Mouse (Mus musculus) stomach, embryonic 16.5 days (tissue): Measurements from ENCODE around the gene Clec2l. TPM values are rescaled to one million over a fixed set of nuclear protein-coding genes. Genes with fewer than 3 reads are reported as not detected.

ENCODE experiments used
- ATAC-seq: fragments of 200-750 bp; cut with Nextera tagmentation; 2 replicates; pipeline ENCODE4 v1.8.0; 2017; ENCODE audit warnings: moderate number of reproducible peaks, moderate TSS enrichment; ENCODE audit not compliant: insufficient read depth, low FRiP score
- H3K27ac ChIP-seq: fragments of 300-500 bp; sonication (generic); 2 replicates; pipeline ENCODE4 v1.5.1; 2014; ENCODE audit warnings: low read length
- H3K27me3 ChIP-seq: fragments of 300-500 bp; sonication (generic); 2 replicates; pipeline ENCODE4 v1.6.1; 2014; ENCODE audit warnings: low read length, control low read depth, mixed read lengths; ENCODE audit not compliant: control insufficient read depth, insufficient read depth
- H3K36me3 ChIP-seq: fragments of 300-500 bp; sonication (generic); 2 replicates; pipeline ENCODE4 v1.6.1; 2014; ENCODE audit warnings: low read length; ENCODE audit not compliant: control insufficient read depth, insufficient read depth
- H3K4me1 ChIP-seq: fragments of 300-500 bp; sonication (generic); 2 replicates; pipeline ENCODE4 v1.6.1; 2014; ENCODE audit warnings: low read length, control low read depth, mixed read lengths; ENCODE audit not compliant: control insufficient read depth, insufficient read depth
- H3K4me2 ChIP-seq: fragments of 300-500 bp; sonication (generic); 2 replicates; pipeline ENCODE4 v1.6.1; 2014; ENCODE audit warnings: low read depth, low read length, mixed read lengths
- H3K4me3 ChIP-seq: fragments of 300-500 bp; sonication (generic); replicated peaks from 2 replicates; pipeline ENCODE4 v1.5.1; 2014; ENCODE audit warnings: mild to moderate bottlenecking, low read length
- H3K9ac ChIP-seq: fragments of 300-500 bp; sonication (generic); 2 replicates; pipeline ENCODE4 v1.6.1; 2014; ENCODE audit warnings: low read length
- H3K9me3 ChIP-seq: fragments of 300-500 bp; sonication (generic); replicated peaks from 2 replicates; pipeline ENCODE4 v1.6.1; 2016; ENCODE audit warnings: low read length, control low read depth; ENCODE audit not compliant: control insufficient read depth
- WGBS: fragments of 180-500 bp; shearing (Covaris S2); extraction: QIAGEN DNeasy Blood & Tissue Kit; methylation state at CpG from one replicate; pipeline ENCODE4 v1.1.7; 2014; 5-methylcytosine and 5-hydroxymethylcytosine counted together
- polyA plus RNA-seq: library from polyadenylated mRNA; unstranded; fragments of >200 nt; fragmentation: Nextera tagmentation; extraction: Ambion mirVana; gene quantifications from 2 replicates; pipeline ENCODE4 v1.2.1, GENCODE M21; 2015

Gene Clec2l
- polyA plus RNA-seq, 1 experiment from 2014 or later: 0.70 TPM

DNA sequence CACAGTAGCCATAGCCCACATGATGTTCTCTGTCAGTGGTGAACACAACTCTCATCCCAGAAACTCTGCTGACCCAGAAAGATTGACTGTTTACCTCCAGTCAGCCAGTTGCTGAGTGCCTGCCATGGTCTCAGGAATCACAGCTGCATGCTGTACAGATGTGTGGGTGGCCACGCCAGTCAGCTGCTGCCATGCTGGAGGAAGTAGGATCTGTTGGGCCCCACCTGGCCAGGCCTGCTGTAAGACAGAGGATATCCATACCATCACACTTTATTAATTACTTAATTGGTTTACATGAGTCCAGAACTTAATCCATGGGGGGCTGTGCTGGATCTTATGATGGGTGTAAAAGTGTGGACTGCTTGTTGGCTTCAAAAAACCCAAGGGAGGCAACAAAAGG, 58.5 kb downstream of the Clec2l start:
- H3K4me1 ChIP-seq: no peaks in the 10 kb centered on the region
- 64% methylated on average over 1 of the region's 1 CpGs for WGBS
- no peaks in the 10 kb centered on the region for H3K27me3 ChIP-seq
- peaks cover 13% of the 10 kb centered on the region for H3K36me3 ChIP-seq
- H3K4me2 ChIP-seq: no peak overlapping the region
- H3K9me3 ChIP-seq: no peaks in the 10 kb centered on the region
- H3K4me3 ChIP-seq: no peak overlapping the region
- no peak overlapping the region for H3K27ac ChIP-seq
- H3K9ac ChIP-seq: no peak overlapping the region
- no peak for ATAC-seq

DNA sequence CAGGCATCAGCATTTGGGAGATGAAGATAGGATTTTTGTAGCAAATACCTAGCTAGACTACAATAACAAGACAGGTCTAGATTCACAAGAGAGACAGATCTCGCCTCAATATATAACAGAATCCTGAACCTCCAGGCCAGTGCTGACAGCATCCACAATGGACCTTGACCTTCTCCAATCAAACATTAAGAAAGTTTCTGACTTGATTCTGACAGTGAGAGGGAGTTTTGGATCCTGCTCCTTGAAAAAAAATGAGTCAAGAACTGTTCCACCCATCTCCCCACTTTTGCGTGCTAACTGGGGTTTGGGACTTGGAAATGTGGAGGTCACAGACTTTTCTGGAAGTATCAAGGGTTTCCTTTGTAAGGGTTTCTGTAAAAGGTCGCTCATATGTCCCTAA, 62.6 kb downstream of the Clec2l start:
- Histone ChIP-seq H3K9me3 (no peaks in the 10 kb centered on the region), H3K4me3 (no peak overlapping the region), H3K4me1 (no peaks in the 10 kb centered on the region), H3K36me3 (peaks cover 10% of the 10 kb centered on the region; the same call in 1 of the 2 replicates), H3K27me3 (no peaks in the 10 kb centered on the region), H3K9ac (no peak overlapping the region), H3K4me2 (no peak overlapping the region), H3K27ac (no peak overlapping the region)
- no peak for ATAC-seq
- WGBS: 89% methylated on average over 3 of the region's 3 CpGs

Other genes with a start within 250 kb of the Clec2l start
- 8.5 and 13.0 TPM in 2 replicates for gene Ubn2, start 229.1 kb upstream of the Clec2l start, polyA plus RNA-seq
- gene Fmc1, start 129.6 kb upstream of the Clec2l start, polyA plus RNA-seq: 138 and 140 TPM in 2 replicates
- gene Luc7l2, start 111.7 kb upstream of the Clec2l start, polyA plus RNA-seq: 32.9 and 37.7 TPM in 2 replicates
- 1.5 and 1.9 TPM in 2 replicates for gene Klrg2, start 25.8 kb upstream of the Clec2l start, polyA plus RNA-seq
- gene Tbxas1, start 212.3 kb downstream of the Clec2l start, polyA plus RNA-seq: 4.4 TPM in 2 replicates
- 21.5 and 21.6 TPM in 2 replicates for gene Hipk2, start 213.1 kb downstream of the Clec2l start, polyA plus RNA-seq